Mouse (Mus musculus) intestine, embryonic 14.5 days (tissue): ENCODE measurements at regions not wholly inside any gene's neighbourhood (a gene's known extent, or its start where the extent isn't known, plus 50 kb on each side); places are given as distances from the start of the nearest gene placed in this dataset.
"Not testable (repeated sequence)": the region's sequence is repeated elsewhere in the genome, so short reads cannot be mapped to it uniquely, and the experiment has no call there.

Source experiments
- ATAC-seq: fragments of 200-750 bp; cut with Nextera tagmentation; replicated peaks from 2 replicates; pipeline ENCODE4 v1.8.0; 2017; ENCODE audit warnings: low read depth, moderate number of reproducible peaks, moderate TSS enrichment, moderate library complexity; ENCODE audit not compliant: low FRiP score, low TSS enrichment
- DNase-seq: peaks from one replicate; pipeline ENCODE4 v3.0.0-alpha.2; 2018; ENCODE audit warnings: low spot score
- H3K27ac ChIP-seq: fragments of 300-500 bp; sonication (generic); 2 replicates; pipeline ENCODE4 v1.5.1; 2014; ENCODE audit warnings: low read depth, mild to moderate bottlenecking, control low read depth
- H3K27me3 ChIP-seq: fragments of 300-500 bp; sonication (generic); replicated peaks from 2 replicates; pipeline ENCODE4 v1.6.1; 2014; ENCODE audit warnings: low read length, control low read depth; ENCODE audit not compliant: control insufficient read depth, insufficient read depth
- H3K36me3 ChIP-seq: fragments of 300-500 bp; sonication (generic); 2 replicates; pipeline ENCODE4 v1.6.1; 2014; ENCODE audit warnings: low read length, control low read depth; ENCODE audit not compliant: control insufficient read depth, insufficient read depth
- H3K4me1 ChIP-seq: fragments of 300-500 bp; sonication (generic); replicated peaks from 2 replicates; pipeline ENCODE4 v1.6.1; 2014; ENCODE audit warnings: low read length, control low read depth, mixed read lengths; ENCODE audit not compliant: control insufficient read depth, insufficient read depth
- H3K4me2 ChIP-seq: fragments of 300-500 bp; sonication (generic); 2 replicates; pipeline ENCODE4 v1.6.1; 2014; ENCODE audit warnings: low read length
- H3K4me3 ChIP-seq: fragments of 300-500 bp; sonication (generic); 2 replicates; pipeline ENCODE4 v1.5.1; 2014; ENCODE audit warnings: low read depth, low read length, control low read depth, mixed read lengths
- H3K9ac ChIP-seq: fragments of 300-500 bp; sonication (generic); 2 replicates; pipeline ENCODE4 v1.6.1; 2014; ENCODE audit warnings: mild to moderate bottlenecking, low read length
- H3K9me3 ChIP-seq: fragments of 300-500 bp; sonication (generic); 2 replicates; pipeline ENCODE4 v1.6.1; 2016; ENCODE audit warnings: low read length, control low read depth; ENCODE audit not compliant: control insufficient read depth
- WGBS: fragments of 180-500 bp; shearing (Covaris S2); extraction: QIAGEN DNeasy Blood & Tissue Kit; methylation state at CpG from one replicate; pipeline ENCODE4 v1.1.7; 2014; 5-methylcytosine and 5-hydroxymethylcytosine counted together

GRCm38 (mm10) chr11:8773862-8774261 is 109.5 kb upstream of the Tns3 start:
- 76% methylated on average over 6 of the region's 6 CpGs for WGBS
- Histone ChIP-seq H3K4me3 (no peak overlapping the region), H3K9me3 (no peaks in the 10 kb centered on the region), H3K27me3 (no peaks in the 10 kb centered on the region), H3K27ac (no peak overlapping the region), H3K4me1 (no peaks in the 10 kb centered on the region), H3K9ac (no peak overlapping the region), H3K36me3 (no peaks in the 10 kb centered on the region), H3K4me2 (no peak overlapping the region)
- ATAC-seq (no peak), DNase-seq (peak; percentile 42)

DNA sequence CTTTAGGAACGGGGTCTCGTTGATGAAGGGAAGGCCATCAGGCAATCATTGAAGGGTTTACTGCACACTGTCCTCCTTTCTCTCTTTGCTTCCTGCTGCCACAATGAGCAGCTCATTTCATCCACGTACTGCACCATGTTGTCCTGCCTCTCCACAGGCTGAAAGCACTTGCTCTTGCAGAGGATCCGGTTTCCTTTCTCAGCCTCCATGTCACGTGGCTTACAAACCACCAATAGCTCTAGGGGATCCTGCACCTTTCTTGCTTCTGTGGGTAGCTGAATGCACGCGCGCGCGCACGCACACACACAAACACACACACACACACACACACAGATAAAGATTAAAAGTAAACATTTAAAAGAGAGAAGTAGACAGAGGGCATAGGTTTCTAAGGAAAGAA is 108.9 kb upstream of the Tns3 start:
- ATAC-seq (no peak), DNase-seq (peak; percentile 27)
- Histone ChIP-seq H3K4me2 (no peak overlapping the region), H3K27me3 (no peaks in the 10 kb centered on the region), H3K36me3 (no peaks in the 10 kb centered on the region), H3K4me3 (no peak overlapping the region), H3K9me3 (no peaks in the 10 kb centered on the region), H3K9ac (no peak overlapping the region), H3K4me1 (no peaks in the 10 kb centered on the region), H3K27ac (no peak overlapping the region)
- 73% methylated on average over 11 of the region's 11 CpGs for WGBS

GRCm38 (mm10) chr11:8772541-8772940 is 108.2 kb upstream of the Tns3 start:
- WGBS = 75% methylated on average over 5 of the region's 5 CpGs
- H3K9me3 ChIP-seq = no peaks in the 10 kb centered on the region
- peak; percentile 24 for DNase-seq

DNA sequence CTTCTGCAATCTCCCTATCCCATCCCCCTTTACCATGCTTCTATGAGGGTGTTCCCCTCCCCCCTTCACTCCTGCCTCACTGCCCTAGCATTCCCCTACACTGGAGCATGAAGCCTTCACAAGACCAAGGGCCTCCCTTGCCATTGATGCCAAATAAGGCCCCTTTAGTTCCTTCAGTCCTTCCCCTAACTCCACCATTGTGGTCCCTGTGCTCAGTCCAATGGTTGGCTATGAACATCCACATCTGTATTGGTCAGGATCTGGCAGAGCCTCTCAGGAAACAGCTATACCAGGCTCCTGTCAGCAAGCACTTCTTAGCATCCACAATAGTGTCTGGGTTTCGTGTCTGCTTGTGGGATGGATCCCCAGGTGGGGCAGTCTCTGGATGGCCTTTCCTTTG is 104.4 kb upstream of the Tns3 start:
- not testable (repeated sequence) for H3K4me2 ChIP-seq, H3K27ac ChIP-seq, H3K4me1 ChIP-seq, ATAC-seq, H3K9me3 ChIP-seq, H3K4me3 ChIP-seq, DNase-seq, H3K27me3 ChIP-seq, H3K36me3 ChIP-seq, H3K9ac ChIP-seq
- 96% methylated on average over 1 of the region's 1 CpGs for WGBS

More at GRCm38 (mm10) chr11:8772541-8772940, 108.2 kb upstream of the Tns3 start:
- Histone ChIP-seq H3K27me3 (no peaks in the 10 kb centered on the region), H3K36me3 (no peaks in the 10 kb centered on the region), H3K4me1 (no peaks in the 10 kb centered on the region), H3K4me3 (no peak overlapping the region), H3K27ac (no peak overlapping the region), H3K4me2 (no peak overlapping the region), H3K9ac (no peak overlapping the region)
- no peak for ATAC-seq

- WGBS = 90% methylated on average over 1 of the region's 1 CpGs
- no peak overlapping the region for H3K4me2 ChIP-seq
Observed at GRCm38 (mm10) chr11:8765541-8765885, 101.2 kb upstream of the Tns3 start.

GRCm38 (mm10) chr11:8764861-8765540 is 100.7 kb upstream of the Tns3 start:
- H3K36me3 ChIP-seq = no peaks in the 10 kb centered on the region
- no peaks in the 10 kb centered on the region for H3K9me3 ChIP-seq
- WGBS = 80% methylated on average over 2 of the region's 2 CpGs
- no peak overlapping the region for H3K4me3 ChIP-seq
- H3K27ac ChIP-seq = no peak overlapping the region
- no peak overlapping the region for H3K4me2 ChIP-seq
- no peaks in the 10 kb centered on the region for H3K27me3 ChIP-seq
- no peak for DNase-seq
- no peak for ATAC-seq
- peaks cover 12% of the 10 kb centered on the region; the same call in 1 of the 2 replicates for H3K4me1 ChIP-seq
- H3K9ac ChIP-seq = no peak overlapping the region

More at GRCm38 (mm10) chr11:8765541-8765885, 101.2 kb upstream of the Tns3 start:
- Histone ChIP-seq H3K27ac (no peak overlapping the region), H3K4me1 (peaks cover 12% of the 10 kb centered on the region; the same call in 1 of the 2 replicates), H3K4me3 (no peak overlapping the region), H3K36me3 (no peaks in the 10 kb centered on the region), H3K9ac (no peak overlapping the region), H3K27me3 (no peaks in the 10 kb centered on the region), H3K9me3 (no peaks in the 10 kb centered on the region)
- ATAC-seq (no peak), DNase-seq (no peak)

DNA sequence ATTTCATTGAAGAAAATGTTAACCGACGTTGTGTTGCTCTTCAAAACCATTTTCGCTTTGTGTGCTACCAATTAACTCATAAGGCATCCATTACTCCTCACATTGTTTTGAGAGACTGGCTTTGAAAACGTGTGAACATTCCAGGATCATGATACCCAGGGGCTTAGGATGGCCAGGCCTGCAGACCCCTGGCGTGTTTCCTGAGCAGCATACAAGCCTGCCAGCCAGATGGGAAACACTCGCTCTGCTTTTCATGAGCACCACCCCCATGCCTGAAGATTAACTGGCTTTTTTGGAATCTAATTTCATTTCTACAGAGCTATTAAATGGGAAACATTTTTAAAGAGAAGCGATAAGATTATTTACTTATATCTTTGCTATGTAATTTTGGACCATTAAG is 99.1 kb upstream of the Tns3 start:
- no peak overlapping the region for H3K27ac ChIP-seq

GRCm38 (mm10) chr11:8762133-8762532 is 97.8 kb upstream of the Tns3 start:
- H3K4me1 ChIP-seq = peaks cover 12% of the 10 kb centered on the region; the same call in 1 of the 2 replicates
- H3K27me3 ChIP-seq = no peaks in the 10 kb centered on the region
- DNase-seq (no peak), ATAC-seq (peak; percentile 47; the same call in 1 of the 2 replicates)
- no peaks in the 10 kb centered on the region for H3K9me3 ChIP-seq
- no peak overlapping the region for H3K9ac ChIP-seq
- no peak overlapping the region for H3K4me3 ChIP-seq
- H3K36me3 ChIP-seq = no peaks in the 10 kb centered on the region
- H3K27ac ChIP-seq = 0 out of 2 replicates have a peak overlapping the region, but pooled peaks have one; percentile 4
- no peak overlapping the region for H3K4me2 ChIP-seq
- WGBS = 44% methylated on average over 2 of the region's 2 CpGs

More for the DNA sequence above, 99.1 kb upstream of the Tns3 start:
- 52% methylated on average over 7 of the region's 7 CpGs for WGBS
- Histone ChIP-seq H3K9me3 (no peaks in the 10 kb centered on the region), H3K9ac (no peak overlapping the region), H3K4me1 (peaks cover 12% of the 10 kb centered on the region; the same call in 1 of the 2 replicates), H3K4me2 (no peak overlapping the region), H3K36me3 (no peaks in the 10 kb centered on the region), H3K27me3 (no peaks in the 10 kb centered on the region), H3K4me3 (no peak overlapping the region)
- ATAC-seq (no peak), DNase-seq (no peak)

GRCm38 (mm10) chr11:8761626-8762025 is 97.3 kb upstream of the Tns3 start:
- Histone ChIP-seq H3K9me3 (no peaks in the 10 kb centered on the region), H3K4me2 (no peak overlapping the region), H3K27me3 (no peaks in the 10 kb centered on the region), H3K27ac (peak overlapping the region; percentile 55), H3K36me3 (no peaks in the 10 kb centered on the region), H3K4me3 (no peak overlapping the region), H3K4me1 (peaks cover 12% of the 10 kb centered on the region; the same call in 1 of the 2 replicates), H3K9ac (no peak overlapping the region)
- DNase-seq (peak; percentile 58), ATAC-seq (peak; percentile 85)
